Mouse (Mus musculus): ENCODE results near the gene Plekha1.

Plekha1 gene

GRCm38 (mm10) chr7:130865613-130866591 lies at the start of gene Plekha1:
Plekha1 (plus strand) TSS chr7:130865756.
- DNase-seq (ENCODE audit: low spot score), result peak; percentile 84

GRCm38 (mm10) chr7:130816243-130816642 lies 49.3 kb upstream of the Plekha1 start:
- no peak for DNase-seq (ENCODE audit: low spot score)

GRCm38 (mm10) chr7:130818813-130819212 lies 46.7 kb upstream of the Plekha1 start:
- no peak for DNase-seq (ENCODE audit: low spot score)

- no peak for DNase-seq (ENCODE audit: low spot score)
Measured at GRCm38 (mm10) chr7:130819624-130820023, 45.9 kb upstream of the Plekha1 start.

DNA sequence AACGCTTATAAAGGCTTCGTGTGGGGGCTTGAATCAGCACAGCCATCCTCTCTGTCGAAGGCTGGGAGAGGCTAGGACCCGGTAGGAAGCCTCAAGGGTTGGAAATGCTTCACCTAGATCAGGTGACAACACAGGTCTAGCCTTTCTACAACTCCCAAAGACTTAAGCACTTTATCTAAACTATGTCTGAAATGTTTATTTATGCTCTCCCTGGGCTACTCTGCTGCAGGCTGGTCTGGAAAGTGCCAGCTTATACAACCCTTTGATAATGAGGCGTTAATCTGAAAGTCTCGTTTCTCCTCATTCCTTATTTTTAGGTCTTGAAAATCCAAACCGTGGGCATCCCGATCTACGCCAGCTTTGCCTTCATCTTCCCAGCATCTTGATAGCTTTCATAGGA lies 41.6 kb upstream of the Plekha1 start:
- DNase-seq (ENCODE audit: low spot score), result no peak

DNA sequence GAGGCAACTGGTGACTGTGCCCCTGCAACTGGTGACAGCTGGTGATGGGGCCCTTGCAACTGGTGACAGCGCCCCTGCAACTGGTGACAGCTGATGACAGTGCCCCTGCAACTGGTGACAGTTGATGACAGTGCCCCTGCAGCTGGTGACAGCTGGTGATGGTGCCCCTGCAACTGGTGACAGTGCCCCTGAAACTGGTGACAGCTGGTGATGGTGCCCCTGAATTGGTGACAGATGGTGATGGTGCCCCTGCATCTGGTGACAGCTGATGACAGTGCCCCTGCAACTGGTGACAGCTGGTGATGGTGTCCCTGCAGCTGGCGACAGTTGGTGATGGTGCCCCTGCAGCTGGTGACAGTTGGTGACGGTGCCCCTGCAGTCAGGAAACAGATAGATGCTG lies 39.2 kb upstream of the Plekha1 start:
- DNase-seq (ENCODE audit: low spot score), result no peak

- DNase-seq (ENCODE audit: low spot score), result no peak
Measured at GRCm38 (mm10) chr7:130827431-130827830, 38.1 kb upstream of the Plekha1 start.

DNA sequence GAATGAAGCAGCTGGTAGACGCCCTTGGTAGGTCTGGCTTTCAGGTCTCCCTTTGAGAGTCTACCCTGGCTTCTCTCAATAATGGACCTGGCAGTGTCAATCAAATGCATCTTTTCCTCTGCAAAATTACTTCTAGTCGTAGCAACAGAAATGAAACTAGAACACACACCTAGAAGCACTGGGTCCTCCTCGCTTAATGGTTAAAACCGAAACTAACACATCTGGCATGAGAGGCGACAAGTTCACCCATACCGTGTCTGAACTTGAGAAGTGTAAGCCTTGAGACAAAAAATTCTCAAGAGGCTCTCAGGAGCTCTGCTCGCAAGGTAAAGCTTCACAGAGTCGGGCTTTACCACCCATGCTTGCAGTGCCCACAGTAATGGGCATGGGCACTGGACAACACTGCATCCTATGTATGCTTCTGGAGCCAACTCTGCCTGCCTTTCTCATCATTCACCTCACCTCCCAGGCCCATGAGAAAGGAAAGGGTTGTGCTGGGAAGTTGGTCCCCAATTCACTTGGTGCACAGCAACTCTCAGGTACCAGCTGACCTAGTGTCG lies 37.6 kb upstream of the Plekha1 start:
- DNase-seq (ENCODE audit: low spot score), result no peak

GRCm38 (mm10) chr7:130828475-130828874 lies 37.1 kb upstream of the Plekha1 start:
- DNase-seq (ENCODE audit: low spot score), result no peak

DNA sequence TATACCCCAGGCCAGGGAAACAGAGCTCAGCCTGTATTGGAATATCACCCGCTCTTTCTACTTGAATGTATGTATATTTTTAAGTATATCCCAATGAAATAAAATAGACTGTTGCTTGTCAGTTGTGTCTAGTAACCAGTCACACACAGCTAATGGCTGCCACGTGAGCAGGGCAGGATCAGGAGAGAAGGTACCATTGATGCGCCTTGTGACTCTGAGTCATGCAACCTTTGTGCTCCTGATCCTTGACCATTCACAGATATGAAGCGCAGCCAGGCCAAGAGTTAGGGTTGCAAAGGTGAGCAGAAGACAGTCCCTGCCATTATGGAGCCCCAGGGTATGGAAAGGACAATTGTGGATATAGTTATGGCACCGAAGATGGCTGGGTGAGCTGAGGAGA lies 34.0 kb upstream of the Plekha1 start:
- no peak for DNase-seq (ENCODE audit: low spot score)

- DNase-seq (ENCODE audit: low spot score), result no peak
Measured at GRCm38 (mm10) chr7:130834299-130834698, 31.3 kb upstream of the Plekha1 start.

DNA sequence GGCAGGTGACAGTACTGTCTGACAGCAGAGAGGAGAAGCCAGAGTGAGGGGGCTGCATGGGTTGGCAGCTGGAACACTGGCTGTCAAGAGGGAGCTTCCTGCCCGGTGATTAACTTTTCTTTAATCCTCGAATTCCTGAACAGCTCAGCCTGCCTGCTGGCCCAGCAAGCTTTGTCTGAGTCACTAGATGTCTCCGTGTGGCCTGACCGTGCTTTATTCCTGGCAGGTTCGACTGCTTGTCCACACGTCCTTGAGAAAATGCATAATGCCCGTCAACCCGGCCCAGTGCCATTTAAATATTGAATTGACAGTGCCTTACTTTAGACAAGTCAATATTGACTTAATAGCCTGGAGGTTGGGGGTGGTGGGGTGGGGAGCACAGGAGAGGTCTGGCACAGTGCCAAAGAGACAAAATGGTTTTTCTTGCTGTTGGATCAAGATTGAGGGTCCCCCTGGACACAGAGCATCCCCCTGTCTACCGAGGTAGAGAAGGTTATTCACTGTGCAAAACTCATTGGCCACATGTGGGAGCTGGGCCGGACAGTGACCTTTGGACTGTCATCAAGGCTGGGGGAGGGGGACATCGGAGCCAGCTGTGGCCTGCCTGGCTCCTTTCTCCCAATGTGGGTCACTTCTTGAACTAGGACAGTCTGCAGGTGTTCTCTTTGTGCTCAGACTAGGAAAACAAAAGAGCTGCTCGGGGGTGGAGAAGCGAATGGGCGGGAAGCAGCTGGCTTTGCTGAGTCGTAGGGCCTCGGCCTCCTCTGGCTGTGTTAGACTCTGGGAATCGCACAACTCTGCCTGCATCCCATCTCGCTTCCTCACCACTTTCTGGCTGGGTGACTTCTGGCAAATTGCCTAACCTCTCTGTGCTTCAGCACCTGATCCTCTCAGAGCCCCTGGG lies 30.3 kb upstream of the Plekha1 start:
- DNase-seq (ENCODE audit: low spot score), result no peak

GRCm38 (mm10) chr7:130836066-130836465 lies 29.5 kb upstream of the Plekha1 start:
- no peak for DNase-seq (ENCODE audit: low spot score)

DNA sequence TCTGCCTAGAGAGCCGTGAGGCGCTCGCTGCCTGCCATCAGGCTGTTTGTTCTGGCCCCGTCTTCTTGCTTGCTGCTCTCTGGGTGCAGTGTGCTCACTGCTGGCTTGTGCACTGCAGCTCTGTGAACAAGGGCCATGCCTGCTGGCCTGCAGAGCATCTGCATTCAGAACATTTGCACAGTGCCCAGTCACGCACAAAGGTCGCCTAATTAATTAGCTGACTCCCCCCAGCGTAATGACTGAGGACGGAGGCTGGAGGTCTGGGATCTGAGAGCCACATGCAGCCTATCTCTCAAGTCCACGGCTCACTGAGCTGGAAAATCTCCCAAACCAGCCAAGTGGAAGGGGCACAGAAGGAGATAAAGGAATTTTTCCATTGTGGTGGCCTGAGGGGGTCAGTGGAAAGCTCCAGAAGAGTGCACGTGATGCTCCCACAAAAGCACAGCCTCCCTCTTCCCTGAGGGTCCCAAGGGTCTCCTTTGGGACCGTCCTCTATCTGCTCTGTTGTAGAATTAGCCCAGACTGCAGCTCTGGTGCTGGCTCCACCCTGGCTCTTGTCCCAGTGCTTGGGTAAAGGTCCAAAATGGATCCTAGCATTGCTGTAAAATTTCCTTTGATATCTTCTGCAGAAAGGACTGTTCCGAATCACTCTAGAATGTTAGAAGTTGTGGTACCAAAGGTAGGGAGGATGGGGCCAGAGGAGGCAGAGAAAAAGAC lies 27.5 kb upstream of the Plekha1 start:
- DNase-seq (ENCODE audit: low spot score), result no peak

DNA sequence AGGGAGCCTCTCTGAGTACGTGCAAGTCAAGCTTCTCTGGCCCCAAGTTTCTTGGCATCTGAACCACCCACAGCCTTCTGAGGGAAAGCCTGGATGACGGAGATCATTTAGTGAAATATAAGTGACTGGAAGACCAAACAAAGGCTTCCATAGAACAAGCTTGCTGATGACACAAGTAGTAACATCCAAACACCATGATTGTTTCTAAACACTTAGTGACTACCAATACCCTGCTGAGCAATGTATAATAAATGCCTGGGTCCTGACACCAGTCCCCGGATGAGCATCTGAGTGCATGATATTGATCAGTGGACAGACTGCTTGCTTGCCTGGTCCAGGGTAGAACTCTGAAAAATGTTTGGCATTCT lies 26.9 kb upstream of the Plekha1 start:
- no peak for DNase-seq (ENCODE audit: low spot score)

- no peak for DNase-seq (ENCODE audit: low spot score)
Measured at GRCm38 (mm10) chr7:130839380-130840100, 26.0 kb upstream of the Plekha1 start.

DNA sequence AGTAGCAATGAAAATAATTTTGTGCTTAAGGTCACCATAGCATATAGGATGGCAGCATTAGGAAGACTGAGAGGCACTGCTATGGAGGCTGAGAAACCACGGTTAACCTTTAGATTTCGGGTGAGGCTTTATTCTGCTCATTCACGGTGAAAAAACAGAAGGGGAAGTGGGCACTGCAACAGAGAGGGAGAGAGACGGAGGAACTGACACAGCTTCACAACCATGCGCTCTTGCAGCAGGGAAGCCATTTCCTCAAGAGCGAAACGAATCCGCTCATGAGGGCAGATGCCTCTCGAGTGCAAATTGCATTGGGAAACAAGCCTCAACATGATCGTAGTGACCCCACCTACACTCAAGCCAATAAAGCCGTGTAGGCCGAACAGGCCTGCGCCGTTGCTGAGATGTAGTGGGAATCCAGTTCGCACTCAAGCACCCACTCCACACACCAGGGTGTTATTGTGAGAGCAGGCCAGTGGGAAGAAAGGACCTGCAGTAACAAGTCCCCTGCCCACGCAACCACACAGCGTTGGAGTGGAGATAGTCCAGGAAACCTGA lies 18.3 kb upstream of the Plekha1 start:
- DNase-seq (ENCODE audit: low spot score), result no peak

GRCm38 (mm10) chr7:130854684-130855292 lies 10.8 kb upstream of the Plekha1 start:
- no peak for DNase-seq (ENCODE audit: low spot score)

- no peak for DNase-seq (ENCODE audit: low spot score)
Measured at GRCm38 (mm10) chr7:130855681-130856080, 9.9 kb upstream of the Plekha1 start.

DNA sequence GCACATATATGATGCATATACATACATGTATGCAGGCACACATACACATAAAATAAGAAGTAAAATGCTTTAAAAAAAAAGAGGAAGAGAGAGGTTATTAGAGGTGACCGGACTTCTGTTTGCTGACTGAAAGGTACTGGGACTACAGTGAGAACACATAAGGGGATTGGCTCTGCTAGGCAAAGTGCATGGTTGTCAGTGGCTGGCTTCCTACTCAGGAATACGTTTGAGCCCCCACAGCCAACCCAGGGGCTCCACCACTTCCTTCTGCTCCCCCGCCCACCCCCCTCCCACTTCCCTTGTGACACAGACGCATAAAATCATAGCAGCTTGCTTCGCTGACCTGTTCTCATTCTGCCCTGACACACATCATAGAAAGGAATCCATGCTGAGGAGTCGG lies 7.6 kb upstream of the Plekha1 start:
- no peak for DNase-seq (ENCODE audit: low spot score)
